Mouse (Mus musculus) heart, adult 2 months (tissue): Measurements from ENCODE around the gene Osbp2.

ENCODE experiments used
- CTCF ChIP-seq: fragments of 200-600 bp; IDR thresholded peaks from 2 replicates; pipeline ENCODE4 v1.8.1; 2022; ENCODE audit warnings: antibody characterized with exemption, mild to moderate bottlenecking, moderate library complexity
- EP300 ChIP-seq: fragments of 200-500 bp; IDR thresholded peaks from 2 replicates; pipeline ENCODE4 v1.6.1; 2011; ENCODE audit warnings: low read depth, low read length, control low read depth; ENCODE audit not compliant: insufficient read depth
- POLR2A ChIP-seq: fragments of 200-500 bp; IDR thresholded peaks from 2 replicates; pipeline ENCODE4 v1.6.1; 2011; ENCODE audit warnings: mild to moderate bottlenecking, low read depth, low read length, control low read depth; ENCODE audit not compliant: insufficient read depth

DNA sequence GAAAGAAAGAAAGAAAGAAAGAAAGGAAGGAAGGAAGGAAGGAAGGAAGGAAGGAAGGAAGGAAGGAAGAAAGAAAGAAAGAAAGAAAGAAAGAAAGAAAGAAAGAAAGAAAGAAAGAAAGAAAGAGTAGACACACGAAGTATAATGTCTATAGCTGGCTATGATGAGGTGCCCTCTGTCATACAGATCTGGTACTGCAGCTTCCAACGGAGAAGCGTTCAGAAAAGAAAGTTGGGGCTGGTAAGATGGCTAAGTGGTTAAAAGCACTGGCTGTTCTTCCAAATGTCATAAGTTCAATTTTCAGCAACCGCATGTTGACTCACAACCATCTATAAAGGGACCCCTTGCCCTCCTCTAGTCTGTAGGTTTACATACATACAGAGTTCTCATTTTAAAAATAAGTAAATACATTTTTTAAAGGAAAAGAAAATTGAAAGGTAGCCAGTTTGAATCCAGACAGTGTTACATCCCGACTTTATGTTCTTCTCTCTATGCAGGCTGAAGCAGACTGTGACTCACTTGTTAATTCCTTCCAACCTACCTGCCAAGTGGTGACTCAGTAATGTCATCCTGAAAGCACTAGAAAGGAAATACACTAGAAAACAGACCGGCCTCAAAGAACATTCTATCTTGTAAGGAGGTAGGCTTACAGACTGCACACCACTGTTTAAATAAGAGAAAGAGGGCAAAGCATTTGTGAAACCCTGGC is 31.4 kb downstream of the Osbp2 start:
- TF ChIP-seq EP300 (no peak), CTCF (peak; percentile 73), POLR2A (no peak)
